Mouse (Mus musculus) lung, adult 18-20 months (tissue): ENCODE data around the gene Sh3pxd2b.

Source experiments
- DNase-seq, 2 experiments: peaks; one replicate each; pipeline ENCODE4 v3.0.0; 2022; ENCODE audit warnings: mixed read lengths in 2 of 2

The Sh3pxd2b gene

GRCm38 (mm10) chr11:32340476-32341473 lies 6.8 kb upstream of the Sh3pxd2b start:
- no peak for DNase-seq

GRCm38 (mm10) chr11:32342770-32343191 lies 4.8 kb upstream of the Sh3pxd2b start:
- peak; percentile 41 to 51 for DNase-seq

GRCm38 (mm10) chr11:32343350-32343749 lies 4.3 kb upstream of the Sh3pxd2b start:
- no peak for DNase-seq

- no peak for DNase-seq
Measured at GRCm38 (mm10) chr11:32345504-32346297, 1.9 kb upstream of the Sh3pxd2b start.

- no peak for DNase-seq
Measured at GRCm38 (mm10) chr11:32347264-32347606, 385 bp upstream of the Sh3pxd2b start.

GRCm38 (mm10) chr11:32348433-32349283 lies 1.0 kb downstream of the Sh3pxd2b start:
- no peak for DNase-seq

- peak; percentile 55 to 62 for DNase-seq
Measured at GRCm38 (mm10) chr11:32349284-32349953, 1.8 kb downstream of the Sh3pxd2b start.

- no peak for DNase-seq
Measured at GRCm38 (mm10) chr11:32352946-32353345, 5.3 kb downstream of the Sh3pxd2b start.

- DNase-seq = no peak
Measured at GRCm38 (mm10) chr11:32355377-32355776, 7.8 kb downstream of the Sh3pxd2b start.

- DNase-seq = peak; percentile 80 to 82
Measured at GRCm38 (mm10) chr11:32357686-32358085, 10.1 kb downstream of the Sh3pxd2b start.

- peak in 1 of 2 experiments; percentile 46 for DNase-seq
Measured at GRCm38 (mm10) chr11:32358399-32358798, 10.8 kb downstream of the Sh3pxd2b start.

GRCm38 (mm10) chr11:32359566-32359965 lies 11.9 kb downstream of the Sh3pxd2b start:
- no peak for DNase-seq

- no peak for DNase-seq
Measured at GRCm38 (mm10) chr11:32361774-32362173, 14.2 kb downstream of the Sh3pxd2b start.

GRCm38 (mm10) chr11:32363188-32363587 lies 15.6 kb downstream of the Sh3pxd2b start:
- DNase-seq = no peak

GRCm38 (mm10) chr11:32363610-32364220 lies 16.1 kb downstream of the Sh3pxd2b start:
- DNase-seq = no peak

- DNase-seq = peak; percentile 58 to 70
Measured at GRCm38 (mm10) chr11:32364375-32364774, 16.8 kb downstream of the Sh3pxd2b start.

GRCm38 (mm10) chr11:32365498-32365897 lies 17.9 kb downstream of the Sh3pxd2b start:
- DNase-seq = no peak

- no peak for DNase-seq
Measured at GRCm38 (mm10) chr11:32367056-32367455, 19.4 kb downstream of the Sh3pxd2b start.

- no peak for DNase-seq
Measured at GRCm38 (mm10) chr11:32368986-32369385, 21.4 kb downstream of the Sh3pxd2b start.

- no peak for DNase-seq
Measured at GRCm38 (mm10) chr11:32370881-32371280, 23.3 kb downstream of the Sh3pxd2b start.

GRCm38 (mm10) chr11:32373266-32374026 lies 25.8 kb downstream of the Sh3pxd2b start:
- no peak for DNase-seq
